Mouse (Mus musculus): ENCODE data around the gene Cops7b. TPM values are rescaled to one million over a fixed set of nuclear protein-coding genes. Genes with fewer than 3 reads are reported as not detected.
"Not testable (repeated sequence)": the region's sequence is repeated elsewhere in the genome, so short reads cannot be mapped to it uniquely, and the experiment has no call there.

The Cops7b gene
- 20.1 and 22.5 TPM in 2 replicates for polyA plus RNA-seq (2012; rRNA removed)

DNA sequence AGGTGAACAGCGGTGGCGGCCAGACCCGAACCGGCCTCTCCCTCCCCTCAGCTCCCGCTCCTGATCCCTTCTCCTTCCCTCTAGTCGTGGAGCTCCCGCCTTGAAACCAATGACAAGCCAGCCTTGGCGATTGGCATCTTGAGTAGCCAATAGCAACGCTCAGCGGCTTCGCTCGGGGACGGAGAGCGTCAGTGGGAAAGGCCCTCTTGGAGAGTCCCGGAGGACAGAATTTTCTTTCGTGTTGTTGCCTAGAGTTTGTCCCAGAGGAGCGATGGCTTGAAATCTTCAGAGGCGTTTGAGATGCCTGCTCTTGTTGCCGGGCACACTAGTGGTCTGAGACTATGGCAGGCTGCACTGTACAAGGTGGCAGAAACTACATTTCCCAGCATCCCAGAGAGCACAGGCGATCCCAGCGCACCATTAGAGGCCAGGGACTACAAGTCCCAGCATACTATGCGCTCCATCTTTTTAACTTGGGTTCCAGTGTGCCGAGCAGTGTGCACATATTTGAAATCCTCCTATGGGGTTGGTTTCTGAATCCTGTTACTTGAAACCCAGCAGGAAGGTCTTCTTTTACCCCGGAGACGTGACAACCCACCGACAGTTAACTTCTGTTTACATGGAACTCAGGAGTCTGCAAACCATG is at the start of gene Cops7b, which contains the start of gene Pde6d:
TSS of gene Cops7b (plus strand) at position 454 of the 646 bp plus-strand sequence.
TSS of gene Pde6d (minus strand) at position 179 of the 646 bp plus-strand sequence.
- WGBS = under 1% methylated on average over 26 of the region's 26 CpGs
- peak within 1 kb of the TSS; percentile 54; the same call in 1 of the 2 replicates for H3K27ac ChIP-seq (ENCODE audit: insufficient read depth, low read depth, low read length)
- H3K4me3 ChIP-seq (ENCODE audit: insufficient read depth, low read depth, low read length) = peak within 1 kb of the TSS; percentile 77
- peak; percentile 98 for DNase-seq
- H3K36me3 ChIP-seq (ENCODE audit: control insufficient read depth, insufficient read depth, low read length) = no peaks in the 10 kb centered on the region
- no peak for TF ChIP-seq POLR2A (IDR thresholded peaks at IDR 0.05; ENCODE audit: low read depth, low read length)
- no peak for TF ChIP-seq CTCF (conservative IDR thresholded peaks at IDR 0.05; ENCODE audit: insufficient read depth, insufficient read length, low read depth, low read length)
- peaks cover 3% of the 10 kb centered on the region; the same call in 1 of the 2 replicates for H3K4me1 ChIP-seq (ENCODE audit: control insufficient read depth, insufficient read depth, low read length)
- no peaks in the 10 kb centered on the region for H3K27me3 ChIP-seq (replicated peaks; ENCODE audit: control insufficient read depth, insufficient read depth, low read length)

DNA sequence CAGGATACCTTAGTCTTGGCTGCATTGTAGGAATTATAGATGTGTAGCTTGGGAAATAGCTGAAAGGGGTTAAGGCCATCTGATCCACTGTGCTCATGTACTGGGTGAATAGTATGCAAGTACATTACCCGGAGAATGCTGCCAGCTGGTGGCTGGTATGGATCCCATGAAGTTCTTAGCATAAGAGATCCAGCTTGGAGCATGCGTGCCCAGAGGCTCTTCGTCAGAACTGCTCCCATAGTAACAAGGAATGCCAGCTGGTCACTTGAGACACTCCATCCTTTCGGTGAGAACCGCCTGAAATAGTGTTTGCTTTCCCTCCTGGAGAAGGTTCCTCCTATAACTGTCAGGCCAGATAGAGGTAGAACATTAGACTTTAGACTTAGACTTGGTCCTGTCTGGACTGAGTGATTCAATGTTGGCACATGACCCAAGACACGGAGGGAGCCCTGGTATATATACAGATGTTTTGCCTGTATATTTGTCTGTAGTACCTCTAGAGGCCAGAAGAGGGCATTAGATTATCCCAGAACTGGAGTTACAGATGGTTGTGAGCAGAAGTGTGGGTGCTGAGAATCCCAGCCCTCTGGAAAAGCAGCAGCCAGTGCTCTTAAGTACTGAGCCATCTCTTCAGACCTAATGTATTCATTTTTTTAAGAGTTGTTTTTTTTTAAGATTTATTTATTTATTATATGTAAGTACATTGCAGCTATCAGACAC is 49.1 kb upstream of the Cops7b start:
- Histone ChIP-seq H3K4me3 (ENCODE audit: insufficient read depth, low read depth, low read length) (no peak overlapping the region), H3K36me3 (ENCODE audit: control insufficient read depth, insufficient read depth, low read length) (no peaks in the 10 kb centered on the region; the same call in 1 of the 2 replicates), H3K4me1 (ENCODE audit: control insufficient read depth, insufficient read depth, low read length) (peaks cover 25% of the 10 kb centered on the region), H3K27ac (ENCODE audit: insufficient read depth, low read depth, low read length) (no peak overlapping the region), H3K27me3 (replicated peaks; ENCODE audit: control insufficient read depth, insufficient read depth, low read length) (no peaks in the 10 kb centered on the region)
- no peak for DNase-seq
- WGBS = 50% methylated on average over 6 of the region's 6 CpGs
- TF ChIP-seq POLR2A (IDR thresholded peaks at IDR 0.05; ENCODE audit: low read depth, low read length) = no peak
- TF ChIP-seq CTCF (conservative IDR thresholded peaks at IDR 0.05; ENCODE audit: insufficient read depth, insufficient read length, low read depth, low read length) = 0 out of 2 replicates have a peak, but pooled peaks have one; percentile 11

DNA sequence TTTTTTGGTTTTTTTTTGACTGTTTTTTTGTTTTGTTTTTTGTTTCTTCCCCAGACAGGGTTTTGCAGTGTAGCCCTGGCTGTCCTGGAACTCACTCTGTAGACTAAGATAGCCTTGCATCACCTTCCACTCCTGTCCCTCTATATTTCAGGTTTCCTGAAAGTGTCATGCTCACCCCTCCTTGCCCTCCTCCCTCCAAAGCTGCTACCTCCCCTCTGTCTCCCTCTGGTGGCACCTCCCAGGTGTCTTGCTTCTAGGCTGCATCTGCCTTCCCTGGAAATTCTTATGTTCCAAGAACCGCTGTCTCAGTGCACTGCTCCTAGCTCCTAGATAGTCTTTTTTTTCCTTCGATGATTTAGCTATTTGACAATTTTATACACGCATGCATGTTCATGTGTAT is 44.3 kb upstream of the Cops7b start:
- TF ChIP-seq POLR2A (IDR thresholded peaks at IDR 0.05; ENCODE audit: low read depth, low read length) (no peak), CTCF (conservative IDR thresholded peaks at IDR 0.05; ENCODE audit: insufficient read depth, insufficient read length, low read depth, low read length) (peak; percentile 36; the same call in 1 of the 2 replicates)
- no peak overlapping the region for H3K4me3 ChIP-seq (ENCODE audit: insufficient read depth, low read depth, low read length)
- no peak for DNase-seq
- H3K27me3 ChIP-seq (replicated peaks; ENCODE audit: control insufficient read depth, insufficient read depth, low read length) = no peaks in the 10 kb centered on the region
- H3K36me3 ChIP-seq (ENCODE audit: control insufficient read depth, insufficient read depth, low read length) = no peaks in the 10 kb centered on the region
- H3K27ac ChIP-seq (ENCODE audit: insufficient read depth, low read depth, low read length) = no peak overlapping the region
- 61% methylated on average over 3 of the region's 3 CpGs for WGBS
- H3K4me1 ChIP-seq (ENCODE audit: control insufficient read depth, insufficient read depth, low read length) = no peaks in the 10 kb centered on the region

DNA sequence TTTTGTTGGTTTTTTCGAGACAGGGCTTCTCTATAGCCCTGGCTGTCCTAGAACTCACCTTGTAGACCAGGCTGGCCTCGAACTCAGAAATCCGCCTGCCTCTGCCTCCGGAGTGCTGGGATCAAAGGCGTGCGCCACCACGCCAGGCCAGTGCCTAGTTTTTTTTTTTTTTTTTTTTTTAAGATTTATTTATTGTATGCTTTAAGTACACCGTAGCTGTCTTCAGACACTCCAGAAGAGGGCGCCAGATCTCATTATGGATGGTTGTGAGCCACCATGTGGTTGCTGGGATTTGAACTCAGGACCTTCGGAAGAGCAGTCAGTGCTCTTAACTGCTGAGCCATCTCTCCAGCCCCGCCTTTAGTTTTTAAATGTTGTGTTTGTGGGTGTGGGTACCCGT is 43.1 kb upstream of the Cops7b start:
- not testable (repeated sequence) for DNase-seq; H3K4me1 ChIP-seq (ENCODE audit: control insufficient read depth, insufficient read depth, low read length); H3K27ac ChIP-seq (ENCODE audit: insufficient read depth, low read depth, low read length); H3K27me3 ChIP-seq (replicated peaks; ENCODE audit: control insufficient read depth, insufficient read depth, low read length); H3K36me3 ChIP-seq (ENCODE audit: control insufficient read depth, insufficient read depth, low read length); H3K4me3 ChIP-seq (ENCODE audit: insufficient read depth, low read depth, low read length)
- 90% methylated on average over 12 of the region's 12 CpGs for WGBS

DNA sequence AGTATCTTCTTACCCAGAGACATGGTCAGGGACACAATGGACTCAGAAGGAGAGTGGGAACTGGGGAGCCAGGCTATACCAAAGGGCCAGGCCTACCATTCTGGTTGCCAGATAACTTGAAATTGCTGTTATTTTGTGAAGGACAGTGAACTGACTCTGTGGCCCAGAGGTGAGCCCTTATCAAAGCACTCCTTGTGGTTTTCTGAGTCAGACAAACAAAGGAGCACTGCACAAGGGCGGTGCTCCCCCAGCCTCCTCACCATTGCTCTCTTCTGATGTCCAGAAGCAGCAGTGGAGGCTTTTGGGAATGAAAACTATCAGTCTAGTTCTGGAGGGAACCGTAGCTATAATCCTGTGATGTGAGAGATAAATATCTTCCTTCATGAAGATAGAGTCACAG is 40.1 kb upstream of the Cops7b start:
- Histone ChIP-seq H3K27ac (ENCODE audit: insufficient read depth, low read depth, low read length) (no peak overlapping the region), H3K4me1 (ENCODE audit: control insufficient read depth, insufficient read depth, low read length) (no peaks in the 10 kb centered on the region), H3K27me3 (replicated peaks; ENCODE audit: control insufficient read depth, insufficient read depth, low read length) (no peaks in the 10 kb centered on the region), H3K36me3 (ENCODE audit: control insufficient read depth, insufficient read depth, low read length) (no peaks in the 10 kb centered on the region; the same call in 1 of the 2 replicates), H3K4me3 (ENCODE audit: insufficient read depth, low read depth, low read length) (no peak overlapping the region)
- no peak for DNase-seq
- 98% methylated on average over 2 of the region's 2 CpGs for WGBS
- no peak for TF ChIP-seq CTCF (conservative IDR thresholded peaks at IDR 0.05; ENCODE audit: insufficient read depth, insufficient read length, low read depth, low read length)
- no peak for TF ChIP-seq POLR2A (IDR thresholded peaks at IDR 0.05; ENCODE audit: low read depth, low read length)

DNA sequence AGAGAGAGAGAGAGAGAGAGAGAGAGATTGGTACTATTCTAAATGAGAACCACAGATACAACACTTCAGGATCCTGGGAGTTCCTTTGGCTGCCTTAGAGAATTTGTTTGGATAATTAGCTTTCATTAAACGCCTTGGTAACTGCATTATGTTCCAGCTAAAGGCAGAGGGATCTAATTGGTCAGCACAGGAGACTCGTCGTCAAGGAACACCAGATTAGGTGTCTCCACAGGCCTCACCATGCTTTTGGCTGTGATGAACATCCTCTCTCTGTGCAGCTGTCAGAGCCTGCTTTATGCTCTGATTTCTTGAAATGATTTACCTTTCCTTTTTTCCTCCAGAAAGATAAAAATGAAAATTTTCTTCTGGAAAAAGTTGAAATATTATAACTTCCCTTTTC is 35.9 kb upstream of the Cops7b start:
- Histone ChIP-seq H3K27ac (ENCODE audit: insufficient read depth, low read depth, low read length) (no peak overlapping the region), H3K27me3 (replicated peaks; ENCODE audit: control insufficient read depth, insufficient read depth, low read length) (no peaks in the 10 kb centered on the region), H3K36me3 (ENCODE audit: control insufficient read depth, insufficient read depth, low read length) (no peaks in the 10 kb centered on the region; the same call in 1 of the 2 replicates), H3K4me3 (ENCODE audit: insufficient read depth, low read depth, low read length) (no peak overlapping the region), H3K4me1 (ENCODE audit: control insufficient read depth, insufficient read depth, low read length) (no peaks in the 10 kb centered on the region; the same call in 1 of the 2 replicates)
- TF ChIP-seq CTCF (conservative IDR thresholded peaks at IDR 0.05; ENCODE audit: insufficient read depth, insufficient read length, low read depth, low read length) = no peak
- no peak for TF ChIP-seq POLR2A (IDR thresholded peaks at IDR 0.05; ENCODE audit: low read depth, low read length)
- WGBS = 76% methylated on average over 3 of the region's 3 CpGs
- no peak for DNase-seq

DNA sequence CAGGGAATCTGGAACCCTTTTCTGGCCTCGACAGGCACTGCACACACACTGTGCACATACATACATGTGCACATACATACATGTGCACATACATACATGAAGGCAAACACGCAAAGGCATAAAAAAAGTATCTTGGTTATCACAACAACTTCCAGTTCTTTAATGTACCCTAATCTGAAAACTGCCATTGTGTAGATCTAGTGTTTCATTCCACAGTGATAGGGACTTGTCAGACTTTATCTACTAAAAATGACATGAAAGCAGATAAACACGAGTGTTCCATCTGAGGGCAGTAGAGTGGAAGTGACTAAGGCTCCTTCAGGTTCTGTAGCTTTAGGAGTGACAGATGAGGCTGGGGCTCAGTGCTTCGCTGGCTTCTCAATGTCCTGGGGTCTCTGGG is 31.4 kb upstream of the Cops7b start:
- TF ChIP-seq CTCF (conservative IDR thresholded peaks at IDR 0.05; ENCODE audit: insufficient read depth, insufficient read length, low read depth, low read length) (no peak), POLR2A (IDR thresholded peaks at IDR 0.05; ENCODE audit: low read depth, low read length) (no peak)
- H3K27ac ChIP-seq (ENCODE audit: insufficient read depth, low read depth, low read length) = no peak overlapping the region
- no peak for DNase-seq
- H3K4me3 ChIP-seq (ENCODE audit: insufficient read depth, low read depth, low read length) = no peak overlapping the region
- 89% methylated on average over 4 of the region's 4 CpGs for WGBS
- peaks cover 3% of the 10 kb centered on the region; the same call in 1 of the 2 replicates for H3K4me1 ChIP-seq (ENCODE audit: control insufficient read depth, insufficient read depth, low read length)
- H3K36me3 ChIP-seq (ENCODE audit: control insufficient read depth, insufficient read depth, low read length) = no peaks in the 10 kb centered on the region; the same call in 1 of the 2 replicates
- H3K27me3 ChIP-seq (replicated peaks; ENCODE audit: control insufficient read depth, insufficient read depth, low read length) = no peaks in the 10 kb centered on the region

Measured in kidney, adult 2 months (tissue).